Mouse (Mus musculus): ENCODE results near the gene Dapl1.

Gene Dapl1

GRCm38 (mm10) chr2:59533971-59534748, 49.7 kb downstream of the Dapl1 start:
- DNase-seq (ENCODE audit: low read depth, low spot score): peak; percentile 26

GRCm38 (mm10) chr2:59536958-59537357, 52.5 kb downstream of the Dapl1 start:
- DNase-seq (ENCODE audit: low read depth, low spot score): no peak

GRCm38 (mm10) chr2:59538031-59538430, 53.6 kb downstream of the Dapl1 start:
- DNase-seq (ENCODE audit: low read depth, low spot score): no peak

DNA sequence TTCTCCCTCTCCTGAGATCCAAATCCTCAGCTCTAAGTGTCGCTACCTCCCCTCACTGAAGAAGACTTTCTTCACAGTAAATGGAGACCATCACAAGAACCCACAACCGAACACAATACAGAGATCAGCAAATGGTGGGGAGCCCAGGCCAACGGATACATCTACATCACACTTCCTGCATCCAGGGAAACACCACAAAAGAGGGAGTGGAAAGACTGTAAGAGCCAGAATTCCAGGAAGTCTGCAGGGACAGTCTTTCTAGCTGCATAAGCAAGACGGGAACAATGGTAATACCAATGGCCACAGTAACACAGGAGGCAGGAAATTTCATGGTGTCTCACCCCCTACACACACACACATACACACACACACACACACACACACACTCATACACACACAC, 55.3 kb downstream of the Dapl1 start:
- DNase-seq (ENCODE audit: low read depth, low spot score): no peak

- peak; percentile 86 for DNase-seq (ENCODE audit: low read depth, low spot score)
Observed at GRCm38 (mm10) chr2:59541121-59541887, 56.9 kb downstream of the Dapl1 start.

- no peak for DNase-seq (ENCODE audit: low read depth, low spot score)
Observed at GRCm38 (mm10) chr2:59543543-59544065, 59.2 kb downstream of the Dapl1 start.

- DNase-seq (ENCODE audit: low read depth, low spot score): no peak
Observed at GRCm38 (mm10) chr2:59544237-59544909, 59.9 kb downstream of the Dapl1 start.

GRCm38 (mm10) chr2:59545001-59545400, 60.5 kb downstream of the Dapl1 start:
- DNase-seq (ENCODE audit: low read depth, low spot score): no peak

DNA sequence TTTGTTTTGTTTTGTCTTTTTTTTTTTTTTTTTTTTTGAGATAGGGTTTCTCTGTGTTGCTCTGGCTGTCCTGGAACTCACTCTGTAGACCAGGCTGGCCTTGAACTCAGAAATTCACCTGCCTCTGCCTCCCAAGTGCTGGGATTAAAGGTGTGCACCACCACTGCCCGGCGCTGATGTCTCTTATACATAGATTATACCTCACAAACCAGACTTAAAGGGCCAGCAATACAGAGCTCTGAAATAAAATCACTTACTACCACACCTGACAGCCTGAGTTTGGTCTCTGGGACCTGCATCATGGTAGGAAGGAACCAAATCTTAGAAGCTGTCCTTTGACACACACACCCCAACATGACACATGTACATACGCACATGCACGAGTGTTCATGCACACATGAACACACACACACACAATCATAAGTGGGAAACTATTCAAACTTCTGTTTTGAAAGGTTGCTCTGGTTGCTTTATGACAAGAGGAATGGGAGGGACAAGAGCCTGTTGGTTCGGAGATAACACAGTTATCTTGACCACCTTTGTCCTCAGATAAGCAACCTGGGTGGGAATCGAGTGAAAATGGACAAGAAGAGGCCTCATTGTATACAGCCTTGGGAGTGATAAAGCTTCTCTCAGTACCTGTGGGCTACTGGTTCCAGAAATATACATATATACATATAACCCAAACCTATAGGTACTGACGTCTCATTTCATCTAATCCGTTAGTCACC, 63.1 kb downstream of the Dapl1 start:
- DNase-seq (ENCODE audit: low read depth, low spot score): no peak

GRCm38 (mm10) chr2:59552784-59553183, 68.3 kb downstream of the Dapl1 start:
- DNase-seq (ENCODE audit: low read depth, low spot score): no peak

- no peak for DNase-seq (ENCODE audit: low read depth, low spot score)
Observed at GRCm38 (mm10) chr2:59554373-59554940, 70.0 kb downstream of the Dapl1 start.

All from ZHBTc4 (cell line).